Mouse (Mus musculus) T-cell, adult 2 months (primary cell): ENCODE measurements at regions not wholly inside any gene's neighbourhood (a gene's known extent, or its start where the extent isn't known, plus 50 kb on each side); places are given as distances from the start of the nearest gene placed in this dataset.

Experiments
- DNase-seq: peaks from one replicate; pipeline ENCODE4 v3.0.0; 2022; ENCODE audit warnings: low spot score

- peak; percentile 36 for DNase-seq
Measured at GRCm38 (mm10) chr15:5510056-5510455, 266.1 kb upstream of the Ptger4 start.

GRCm38 (mm10) chr15:5511046-5511445 is 267.1 kb upstream of the Ptger4 start:
- DNase-seq, result no peak

- no peak for DNase-seq
Measured at GRCm38 (mm10) chr15:5512546-5512945, 268.6 kb upstream of the Ptger4 start.

GRCm38 (mm10) chr15:5513146-5513545 is 269.2 kb upstream of the Ptger4 start:
- no peak for DNase-seq

- peak; percentile 63 for DNase-seq
Measured at GRCm38 (mm10) chr15:5514217-5514616, 270.2 kb upstream of the Ptger4 start.

DNA sequence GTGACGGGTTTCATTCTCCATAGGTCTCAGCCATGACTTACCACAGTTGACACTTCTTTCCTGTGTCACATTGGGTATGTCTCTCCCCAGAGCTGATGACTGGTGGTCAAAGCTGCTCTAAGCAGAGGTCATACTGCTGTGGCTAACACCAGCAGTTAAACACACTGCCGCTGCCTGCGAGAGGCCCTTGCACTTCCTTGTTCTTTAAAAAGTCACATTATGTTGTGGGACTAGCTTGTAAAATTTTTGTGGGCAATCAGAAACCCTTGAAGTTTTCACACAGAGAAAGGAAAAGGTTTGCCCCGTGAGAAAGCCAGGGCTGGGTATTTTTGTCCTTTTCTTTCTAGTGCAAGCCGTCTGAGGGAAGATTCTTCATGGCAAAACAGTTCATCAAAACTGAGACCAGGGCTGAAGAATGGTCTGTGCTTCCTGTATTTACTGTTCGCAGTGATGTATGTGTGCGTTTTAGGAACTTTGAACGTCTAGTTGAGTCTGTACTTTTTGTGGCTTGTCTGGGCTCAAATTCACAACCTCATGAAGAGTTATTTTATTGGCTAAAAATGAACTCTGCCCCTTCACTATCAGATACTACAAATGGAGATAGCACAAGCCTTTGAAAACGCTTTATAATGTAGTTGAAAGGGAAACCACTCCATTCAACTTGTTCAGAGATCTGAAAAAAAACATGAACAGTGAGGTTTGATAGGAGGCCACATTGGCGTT is 273.4 kb upstream of the Ptger4 start:
- peak; percentile 42 for DNase-seq

DNA sequence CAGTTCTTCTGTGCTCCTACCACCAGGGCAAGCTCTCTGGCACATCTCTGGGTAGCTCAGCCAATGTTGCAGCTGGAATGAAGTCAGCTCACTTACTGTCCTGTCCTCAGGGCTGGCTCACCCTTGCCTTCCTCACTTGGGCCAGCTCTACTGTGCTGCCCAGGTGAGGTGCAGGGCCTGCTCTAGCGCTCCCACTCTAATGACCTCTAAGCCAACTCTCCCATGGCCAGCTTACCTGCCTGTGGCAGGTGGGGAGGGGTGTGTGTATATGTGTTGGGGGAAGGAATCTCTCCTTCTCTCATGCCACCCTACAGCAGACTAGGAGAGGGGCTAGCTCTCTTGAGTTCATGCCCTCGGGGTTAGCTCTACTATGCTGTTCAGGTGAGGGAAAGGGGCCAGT is 275.6 kb upstream of the Ptger4 start:
- DNase-seq, result no peak

GRCm38 (mm10) chr15:5519997-5520396 is 276.0 kb upstream of the Ptger4 start:
- no peak for DNase-seq

- DNase-seq, result no peak
Measured at GRCm38 (mm10) chr15:5528619-5529018, 284.6 kb upstream of the Ptger4 start.

DNA sequence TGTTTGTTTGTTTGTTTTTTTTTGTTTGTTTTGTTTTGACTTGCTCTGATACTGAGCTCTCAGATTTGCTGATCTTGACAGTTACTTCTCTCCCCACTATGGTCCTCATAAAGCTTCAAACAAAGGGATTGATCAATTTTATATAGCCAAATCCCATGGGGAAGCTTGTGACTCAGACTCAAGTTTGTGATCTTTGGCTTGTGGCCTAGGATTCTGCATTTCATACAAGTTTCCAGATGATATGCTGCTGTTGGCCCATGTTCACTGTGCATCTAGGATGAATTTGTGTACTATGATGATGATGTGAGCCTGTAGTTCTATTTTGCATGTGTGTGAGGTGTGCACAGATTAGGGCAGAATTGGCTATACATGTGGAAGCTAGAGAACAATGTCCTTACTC is 289.7 kb upstream of the Ptger4 start:
- DNase-seq, result no peak

GRCm38 (mm10) chr15:5537432-5537831 is 293.4 kb upstream of the Ptger4 start:
- no peak for DNase-seq

DNA sequence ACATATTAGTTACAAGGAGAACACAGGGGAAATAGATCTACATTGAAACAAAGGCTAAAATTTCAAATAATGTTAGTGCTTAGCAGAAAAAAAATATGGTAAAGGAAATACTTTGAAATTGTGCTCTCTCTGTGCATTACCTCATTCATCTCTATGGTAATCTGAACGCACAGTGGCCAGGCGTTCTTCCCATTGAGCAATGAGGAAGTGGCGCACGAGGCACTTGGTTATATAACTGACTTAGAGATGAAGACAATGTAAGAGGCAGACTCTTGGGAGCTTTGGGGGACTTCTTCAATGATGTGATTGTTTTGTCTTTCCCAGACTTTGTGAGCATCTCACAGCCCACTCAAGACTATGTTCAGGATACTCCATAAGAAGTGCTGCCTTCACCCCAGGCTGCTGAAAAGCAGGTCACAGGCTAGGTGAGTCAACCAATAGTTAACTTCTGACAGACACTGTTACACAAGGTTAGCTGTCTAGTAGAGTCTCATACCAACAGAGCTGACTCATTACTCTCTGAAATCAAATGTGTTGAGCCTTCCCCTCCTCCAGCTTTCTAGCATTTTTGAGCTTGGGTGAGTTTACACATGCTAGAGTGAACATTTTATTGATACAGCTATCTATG is 295.4 kb upstream of the Ptger4 start:
- no peak for DNase-seq

GRCm38 (mm10) chr15:5554526-5554925 is 310.5 kb upstream of the Ptger4 start:
- peak; percentile 60 for DNase-seq

- peak; percentile 16 for DNase-seq
Measured at GRCm38 (mm10) chr15:5554926-5555325, 310.9 kb upstream of the Ptger4 start.

DNA sequence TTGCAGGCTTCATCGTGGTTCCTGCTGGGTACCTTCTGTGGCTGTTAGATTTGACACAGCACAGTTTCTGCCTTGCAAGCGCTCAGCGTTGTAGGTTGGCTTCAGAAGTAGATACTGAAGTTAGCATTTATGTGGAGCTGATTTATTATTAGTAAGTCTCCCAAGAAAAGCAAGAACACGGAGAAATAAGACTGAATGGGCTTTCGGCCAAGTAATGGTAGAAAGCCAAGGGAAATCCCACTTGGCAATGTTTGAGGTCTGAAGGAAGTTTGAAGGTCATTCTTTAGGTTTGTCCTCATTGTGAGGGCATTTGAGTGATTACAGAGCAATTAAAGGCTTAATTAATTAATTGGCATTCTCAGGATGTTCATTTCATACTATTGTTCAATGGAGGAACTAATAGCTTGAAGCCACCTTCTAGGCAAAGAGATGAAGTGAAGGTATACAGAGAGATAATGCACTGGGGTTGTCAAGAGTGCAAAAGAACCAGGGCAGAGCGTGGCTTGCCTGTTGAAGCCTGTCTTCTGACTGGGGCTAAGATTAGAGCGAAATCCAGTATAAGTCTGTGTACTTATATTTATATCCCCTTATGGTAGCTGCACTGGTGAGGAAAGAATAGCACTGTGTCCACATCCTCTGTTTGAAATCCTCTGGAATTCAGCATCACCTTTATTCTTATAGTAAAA is 311.5 kb upstream of the Ptger4 start:
- no peak for DNase-seq

GRCm38 (mm10) chr15:5561783-5562182 is 317.8 kb upstream of the Ptger4 start:
- DNase-seq, result no peak

- no peak for DNase-seq
Measured at GRCm38 (mm10) chr15:5574366-5574765, 330.4 kb upstream of the Ptger4 start.

DNA sequence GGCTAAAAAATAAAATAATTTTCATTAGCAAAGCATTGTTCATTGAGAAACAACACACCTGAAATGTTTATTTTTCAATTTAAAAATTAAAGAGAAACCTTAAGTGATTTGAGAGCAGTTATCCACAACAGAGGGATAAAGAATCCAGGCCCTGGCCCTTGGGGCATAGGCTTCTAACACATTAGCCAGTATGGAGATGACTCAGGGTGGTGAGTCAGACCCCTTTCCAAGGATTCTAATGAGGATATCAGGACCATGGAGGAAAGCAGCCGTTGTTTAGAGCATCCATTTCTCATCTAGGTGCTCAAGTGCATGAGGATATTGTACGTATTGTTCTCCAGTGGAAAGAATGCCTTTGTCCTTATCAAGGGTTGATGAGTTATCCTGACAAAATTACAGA is 335.6 kb upstream of the Ptger4 start:
- DNase-seq, result no peak

DNA sequence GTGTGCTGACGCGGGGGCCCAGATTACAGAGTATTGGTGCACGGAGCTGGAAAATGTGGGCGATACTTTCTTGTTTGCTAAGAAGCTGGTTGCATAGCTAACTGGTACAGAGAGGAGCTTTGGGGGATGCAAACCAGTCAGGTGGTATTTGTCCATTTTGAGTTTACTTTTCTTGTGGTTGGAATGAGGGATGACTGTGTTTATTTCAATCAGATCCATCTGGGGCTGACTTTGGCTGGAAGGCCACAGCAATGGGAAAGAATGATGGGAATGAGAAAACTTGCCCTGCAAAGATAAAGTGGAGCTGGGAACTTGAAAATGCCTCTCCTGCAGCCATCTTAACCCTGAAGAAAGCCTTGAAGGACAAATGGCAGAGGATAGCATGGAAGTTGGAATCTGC is 336.4 kb upstream of the Ptger4 start:
- DNase-seq, result no peak

DNA sequence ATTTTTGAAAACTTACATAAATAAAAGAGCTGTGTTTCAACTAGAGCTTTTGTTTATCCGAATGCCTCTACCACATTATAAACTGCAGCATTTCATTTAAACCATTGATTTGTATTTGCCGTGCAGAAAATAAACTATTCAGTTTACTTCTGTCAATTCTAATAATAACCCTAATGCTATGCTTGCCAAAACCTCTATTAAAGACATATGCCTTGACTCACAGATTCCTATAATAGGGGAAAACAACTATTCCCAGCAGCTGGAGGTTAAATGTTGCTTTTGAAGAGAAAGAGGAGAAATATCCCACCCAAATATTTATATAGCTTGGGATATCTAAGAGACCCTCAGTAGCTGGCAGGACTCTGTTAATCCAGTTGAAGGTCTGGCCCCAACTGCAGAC is 340.4 kb upstream of the Ptger4 start:
- no peak for DNase-seq

DNA sequence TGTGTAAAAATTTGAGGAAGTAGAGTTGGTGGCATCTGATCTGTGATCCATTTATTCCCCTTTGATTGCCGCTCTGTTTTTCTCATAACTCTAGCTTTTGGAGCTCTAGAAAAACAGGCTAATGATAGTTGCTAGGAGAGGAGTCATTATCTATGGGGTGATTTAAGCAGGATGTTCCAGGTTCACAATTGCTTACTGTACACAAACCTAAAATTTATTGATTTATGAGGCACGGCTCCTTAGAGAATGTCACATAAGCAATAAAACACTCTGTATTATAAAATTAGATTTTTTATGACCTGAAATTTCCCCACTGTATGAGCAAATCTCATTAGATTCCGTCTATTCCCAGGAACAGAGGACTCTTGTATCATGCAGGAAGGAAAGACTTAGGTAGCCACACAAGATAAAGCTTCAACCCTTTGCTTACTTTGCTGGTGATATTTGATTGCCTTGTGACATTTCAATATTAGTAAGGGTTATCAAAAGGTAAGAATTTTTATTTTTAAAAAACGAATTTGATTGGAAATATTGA is 360.8 kb upstream of the Ptger4 start:
- no peak for DNase-seq

GRCm38 (mm10) chr15:5607533-5607932 is 363.5 kb upstream of the Ptger4 start:
- no peak for DNase-seq

- no peak for DNase-seq
Measured at GRCm38 (mm10) chr15:5623021-5623420, 379.0 kb upstream of the Ptger4 start.
